Mouse (Mus musculus) gastrocnemius, adult 18-20 months (tissue): ENCODE data around the gene Dph7. TPM values are rescaled to one million over a fixed set of nuclear protein-coding genes. Genes with fewer than 3 reads are reported as not detected.

Source experiments
- DNase-seq: peaks from one replicate; pipeline ENCODE4 v3.0.0; 2021; ENCODE audit warnings: low spot score
- long read RNA-seq, 2 experiments: library from polyadenylated mRNA; stranded (forward); transcript quantifications; one replicate each; pipeline ENCODE4 v2.0.0; 2021
- total RNA-seq, 2 experiments: library from RNA; stranded (reverse); gene quantifications; 2 replicates each; pipeline ENCODE4 v1.2.3; 2021

The Dph7 gene
- total RNA-seq = 1 to 10 TPM; 2.7 to 3.8 TPM
- long read RNA-seq, experiment 1, partial matches to known transcripts = 0 of 8 reads
- long read RNA-seq, experiment 1, other reads (novel, unspliced or antisense) = 6 of 8 reads
- long read RNA-seq, experiment 2, partial matches to known transcripts = 1 of 4 reads
- long read RNA-seq, experiment 2, other reads (novel, unspliced or antisense) = 1 of 4 reads

DNA sequence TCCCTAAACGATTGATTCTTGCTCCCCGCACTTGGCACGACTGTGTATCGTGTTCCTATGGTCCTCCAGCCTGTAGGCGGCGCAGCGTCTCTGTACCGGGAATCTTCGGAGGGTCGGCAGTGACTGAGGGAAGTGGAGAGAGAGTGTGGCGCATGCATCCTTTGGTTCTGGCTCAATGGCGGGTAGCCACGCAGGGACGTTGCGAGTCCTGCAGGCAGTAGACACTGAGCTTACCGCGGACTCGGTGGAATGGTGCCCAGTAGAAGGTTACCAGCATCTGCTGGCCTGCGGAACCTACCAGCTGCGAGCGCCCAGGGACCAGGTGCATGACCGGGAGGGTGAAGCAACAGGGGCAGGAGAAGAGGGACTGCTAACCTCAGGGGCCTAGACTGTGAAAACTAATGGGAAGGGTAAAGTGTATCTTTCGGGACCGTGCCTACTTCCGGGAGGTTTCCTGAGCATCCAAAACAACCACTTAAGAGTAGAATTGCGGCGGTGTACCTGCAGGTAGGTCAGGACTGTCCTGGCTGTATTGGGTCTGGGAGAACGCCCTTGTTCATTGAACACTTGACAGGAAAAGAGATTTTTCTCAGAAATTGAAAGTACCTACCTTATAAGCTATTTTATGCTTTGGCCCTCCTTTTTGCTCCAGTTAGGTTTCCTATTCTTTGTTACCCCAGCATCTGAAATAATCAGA is at the start of gene Dph7:
Dph7 (plus strand) TSS at position 97 of the 697 bp plus-strand sequence.
- DNase-seq = peak; percentile 84

DNA sequence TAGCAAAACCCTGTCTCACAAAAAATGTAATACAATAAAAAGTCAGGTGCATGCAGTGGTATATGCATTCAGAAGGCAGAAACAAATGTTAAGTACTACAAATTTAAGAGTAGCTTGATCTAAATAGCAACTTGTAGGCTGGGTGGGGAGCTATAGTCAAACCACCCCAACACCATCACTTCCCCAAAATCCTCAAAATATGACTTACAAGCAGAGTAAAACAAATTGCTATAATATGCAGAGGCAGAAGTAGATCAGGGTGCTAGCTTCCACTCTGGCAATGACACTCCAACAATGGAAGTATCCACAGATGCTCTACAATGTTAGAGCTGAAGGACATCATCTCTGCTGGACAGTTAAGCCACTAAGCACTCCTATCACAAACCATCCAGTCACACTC is 49.6 kb upstream of the Dph7 start:
- no peak for DNase-seq

DNA sequence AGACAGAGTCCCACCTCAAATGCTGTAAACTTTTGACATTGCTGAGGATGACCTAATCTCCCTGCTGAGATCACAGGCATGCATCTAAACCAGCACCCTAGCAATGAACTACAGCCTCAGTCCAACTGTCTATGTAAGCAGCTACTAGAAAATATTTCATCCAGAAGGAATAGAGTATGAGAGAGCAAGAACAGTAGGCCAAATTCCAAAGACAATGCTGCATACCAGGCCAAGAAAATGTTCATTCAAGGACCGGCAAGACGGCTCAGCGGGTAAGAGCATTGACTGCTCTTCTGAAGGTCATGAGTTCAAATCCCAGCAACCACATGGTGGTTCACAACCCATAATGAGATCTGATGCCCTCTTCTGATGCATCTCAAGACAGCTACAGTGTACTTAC is 47.4 kb upstream of the Dph7 start:
- no peak for DNase-seq

DNA sequence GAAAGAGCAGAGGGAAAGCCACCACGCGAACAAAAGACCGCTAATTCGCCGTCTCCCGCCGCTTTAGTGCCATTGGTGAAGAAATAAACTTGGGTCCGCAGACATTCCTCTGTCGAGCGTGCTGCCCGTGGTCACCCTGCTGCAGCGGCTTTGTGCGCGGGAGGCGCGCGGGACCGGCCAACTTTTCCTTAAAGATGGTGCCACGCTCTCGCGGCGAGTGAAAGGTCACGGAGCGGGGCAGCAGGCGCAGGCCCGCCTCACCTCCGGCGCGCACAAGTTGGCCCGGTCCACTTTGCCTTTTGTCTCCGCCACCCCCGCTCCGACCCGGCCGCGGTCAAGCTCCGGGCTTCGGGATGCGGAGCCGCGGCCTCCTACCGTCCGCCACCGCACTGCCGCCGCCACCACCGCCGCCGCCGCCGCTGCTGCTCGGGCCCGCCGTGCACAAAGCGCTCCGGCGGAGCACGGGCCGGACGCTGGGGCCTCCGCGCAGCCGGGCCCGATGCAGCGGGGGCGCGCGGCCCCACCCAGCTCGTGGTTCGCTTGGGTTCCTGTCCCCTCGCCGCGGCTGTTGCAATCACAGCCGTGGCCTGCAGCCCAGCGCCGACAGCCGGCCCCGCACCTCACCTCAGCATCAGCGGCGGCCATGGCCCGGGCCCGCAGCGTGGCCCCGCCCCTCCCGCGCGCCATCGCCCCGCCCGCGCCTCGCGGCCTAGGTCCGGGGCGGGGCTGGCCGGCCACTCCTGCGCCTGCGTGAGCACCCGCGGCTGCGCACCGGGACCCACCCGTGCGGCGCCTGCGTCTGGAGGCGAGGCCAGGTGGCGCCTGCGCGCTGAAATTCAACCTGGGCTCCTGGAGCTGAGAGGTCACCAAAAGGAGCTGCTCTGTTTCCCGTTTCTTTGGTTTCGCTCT is 43.0 kb upstream of the Dph7 start, which contains the start of gene Ehmt1:
Ehmt1 (minus strand) TSS at position 685 of the 909 bp plus-strand sequence.
- DNase-seq = peak; percentile 93

DNA sequence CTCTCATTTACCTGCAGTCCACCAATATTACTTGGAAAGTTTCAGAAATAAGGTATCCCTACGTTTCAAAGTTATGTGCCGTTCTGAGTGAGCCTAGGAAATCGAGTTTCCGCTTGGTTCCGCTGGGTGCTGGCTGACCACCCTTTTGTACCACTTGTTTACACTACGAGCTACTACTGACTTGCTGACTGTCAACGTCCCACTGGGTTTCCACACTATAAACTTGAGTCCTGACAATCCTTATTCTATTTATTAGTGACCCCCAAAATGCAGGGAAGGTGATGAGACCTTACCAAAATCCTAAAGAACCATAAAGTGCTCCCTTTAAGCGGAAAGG is 42.4 kb upstream of the Dph7 start:
- no peak for DNase-seq

DNA sequence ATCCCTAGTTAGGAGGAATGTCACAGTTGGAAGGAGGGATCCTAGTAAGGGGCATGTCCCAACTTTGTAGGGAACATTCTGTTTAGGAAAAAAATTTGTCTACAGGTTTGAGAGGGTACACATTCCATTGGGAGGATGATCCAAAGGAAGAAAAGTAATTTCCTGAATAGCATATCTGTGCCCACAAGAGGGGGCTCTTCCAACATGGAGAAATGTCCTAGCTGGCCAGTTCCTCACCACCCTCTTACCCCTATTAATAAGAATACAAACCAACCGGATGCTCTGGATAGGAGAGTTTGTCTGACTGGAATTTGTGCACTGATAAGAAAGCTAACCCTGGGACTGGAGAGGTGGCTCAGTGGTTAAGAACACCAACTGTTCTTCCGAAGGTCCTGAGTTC is 38.6 kb upstream of the Dph7 start:
- DNase-seq = no peak

DNA sequence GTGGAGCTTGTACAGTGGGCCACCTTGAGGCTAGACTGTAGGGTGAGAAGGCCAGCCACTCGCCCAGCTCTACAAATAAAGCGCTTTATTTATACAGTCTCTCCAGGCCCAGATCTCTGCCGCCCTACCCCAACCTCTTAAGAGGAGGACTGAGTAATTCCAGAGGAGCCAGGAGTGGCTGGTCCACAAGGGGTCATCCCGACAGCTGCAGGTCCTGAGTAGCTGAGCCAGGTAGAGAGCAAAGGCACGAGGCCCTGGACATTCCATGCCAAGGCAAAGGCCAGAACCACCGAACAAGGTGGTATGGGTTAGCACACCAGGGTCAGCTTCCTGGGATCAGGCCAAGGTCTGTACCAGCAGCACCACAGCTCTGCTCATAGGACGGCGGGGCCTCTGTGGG is 36.9 kb upstream of the Dph7 start:
- DNase-seq = no peak

DNA sequence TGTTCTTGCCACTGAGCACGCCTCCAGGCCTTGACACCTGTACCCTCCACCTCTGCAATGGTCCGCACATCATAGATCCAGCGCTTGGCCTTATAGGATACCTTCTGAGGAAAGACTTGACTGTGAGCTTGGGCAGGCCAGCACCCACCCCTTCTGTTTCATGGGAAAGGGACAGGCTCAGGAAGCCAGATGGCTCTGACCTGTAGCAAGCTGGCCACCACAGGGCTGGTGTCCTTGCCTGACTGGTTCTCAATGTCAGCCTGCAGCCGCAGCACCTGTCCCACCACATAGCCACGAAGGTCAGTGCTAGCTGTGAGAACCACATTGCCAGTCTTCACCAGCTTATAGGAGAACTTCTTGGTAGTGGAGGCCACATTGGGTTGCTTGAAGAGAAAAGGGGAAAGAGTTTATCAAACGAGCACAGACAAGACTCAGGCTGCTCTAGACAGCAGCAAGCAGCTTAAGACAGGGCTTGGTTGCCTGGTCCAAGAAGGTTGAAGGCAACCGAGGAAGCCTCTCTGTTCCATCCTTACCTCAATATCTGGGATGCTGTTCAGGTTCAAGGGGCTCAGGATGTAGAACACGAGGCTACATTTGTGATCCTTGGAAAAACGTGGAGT is 35.7 kb upstream of the Dph7 start:
- no peak for DNase-seq

DNA sequence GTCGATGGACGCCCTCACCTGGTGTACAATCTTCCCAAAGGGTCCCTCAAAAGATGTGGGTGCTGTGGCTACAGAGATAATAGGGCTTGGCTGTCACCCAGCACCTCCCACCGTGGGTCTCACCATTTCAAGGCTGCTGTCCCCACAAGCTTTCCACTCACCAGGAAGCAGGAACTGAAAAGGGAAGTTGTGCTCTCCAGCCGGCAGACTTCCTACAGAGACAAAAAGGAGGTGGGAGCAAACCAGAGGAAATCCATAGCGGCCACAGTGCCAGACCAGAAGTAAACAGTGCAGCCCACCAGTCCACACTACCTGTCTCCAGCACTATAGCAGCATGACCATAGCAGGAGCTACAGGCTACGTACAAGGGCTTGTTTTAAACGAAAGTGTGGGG is 35.2 kb upstream of the Dph7 start:
- DNase-seq = no peak

DNA sequence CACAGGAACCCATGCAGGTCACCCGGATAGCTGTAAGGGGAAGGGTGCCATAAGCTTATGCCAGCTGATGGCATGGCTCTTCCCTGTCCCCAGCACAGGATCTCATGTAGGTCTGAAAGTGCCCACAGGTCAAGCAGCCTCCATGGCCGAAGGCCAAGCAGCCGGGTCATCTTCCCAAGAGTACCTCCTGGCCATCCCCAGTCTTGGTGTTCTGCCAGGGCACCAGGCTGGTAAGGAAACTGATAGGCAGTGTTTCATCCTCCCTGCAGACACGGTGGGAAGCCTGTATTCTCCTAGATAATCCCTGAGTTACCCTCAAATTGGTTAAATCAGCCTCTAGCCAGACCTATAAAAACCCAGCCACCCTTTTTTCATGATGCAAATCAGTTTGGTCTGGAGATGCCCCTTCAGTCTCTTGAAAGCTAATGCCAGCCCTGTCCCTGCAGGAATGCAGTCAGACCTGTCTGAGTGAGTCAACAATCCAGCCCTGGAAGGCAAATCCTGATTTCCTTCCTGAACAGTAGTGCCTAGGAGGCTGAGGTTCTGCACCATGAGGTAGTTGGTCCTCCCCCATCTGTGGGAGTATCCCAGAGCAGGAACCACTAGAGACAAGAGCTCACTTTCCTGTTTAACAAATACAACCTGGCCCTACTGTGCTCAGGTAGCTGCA is 34.3 kb upstream of the Dph7 start:
- DNase-seq = peak; percentile 79

DNA sequence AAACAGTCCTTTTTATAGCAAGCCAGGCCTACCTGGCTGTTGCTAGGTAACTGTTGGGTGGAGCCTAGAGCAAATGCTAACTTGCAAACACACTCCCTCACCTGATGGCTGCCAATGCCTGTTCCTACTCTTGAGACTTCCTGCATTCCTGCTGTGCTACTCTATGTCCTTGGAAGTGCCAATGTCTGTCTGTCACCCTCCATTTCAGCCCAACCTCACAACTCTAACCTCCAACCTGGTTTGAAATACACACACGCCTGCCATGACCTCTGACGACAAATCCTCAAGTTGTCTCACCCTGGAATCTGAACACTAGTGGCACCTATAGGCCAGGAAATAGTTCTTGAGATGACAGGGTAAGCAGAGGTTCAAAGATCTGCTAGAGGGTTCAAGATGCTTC is 33.1 kb upstream of the Dph7 start:
- no peak for DNase-seq

DNA sequence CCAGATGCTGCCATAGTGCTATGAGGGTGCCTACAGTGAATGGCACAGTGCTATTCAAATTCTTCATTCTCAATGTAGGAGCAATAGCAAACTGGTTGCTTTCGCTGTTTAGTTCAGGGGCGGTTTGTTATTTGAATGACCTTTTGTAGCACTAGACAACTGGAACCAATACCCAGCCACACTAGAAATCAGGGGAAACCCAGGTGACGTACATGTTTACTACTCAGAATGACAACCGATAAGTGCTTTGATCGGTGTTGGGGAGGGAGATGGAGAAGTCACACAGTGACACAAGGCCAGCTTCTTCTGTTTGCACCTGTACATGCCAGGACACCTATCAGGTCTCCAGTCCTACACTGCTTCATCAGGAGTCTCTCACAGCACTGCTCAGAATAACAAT is 32.6 kb upstream of the Dph7 start:
- DNase-seq = no peak

DNA sequence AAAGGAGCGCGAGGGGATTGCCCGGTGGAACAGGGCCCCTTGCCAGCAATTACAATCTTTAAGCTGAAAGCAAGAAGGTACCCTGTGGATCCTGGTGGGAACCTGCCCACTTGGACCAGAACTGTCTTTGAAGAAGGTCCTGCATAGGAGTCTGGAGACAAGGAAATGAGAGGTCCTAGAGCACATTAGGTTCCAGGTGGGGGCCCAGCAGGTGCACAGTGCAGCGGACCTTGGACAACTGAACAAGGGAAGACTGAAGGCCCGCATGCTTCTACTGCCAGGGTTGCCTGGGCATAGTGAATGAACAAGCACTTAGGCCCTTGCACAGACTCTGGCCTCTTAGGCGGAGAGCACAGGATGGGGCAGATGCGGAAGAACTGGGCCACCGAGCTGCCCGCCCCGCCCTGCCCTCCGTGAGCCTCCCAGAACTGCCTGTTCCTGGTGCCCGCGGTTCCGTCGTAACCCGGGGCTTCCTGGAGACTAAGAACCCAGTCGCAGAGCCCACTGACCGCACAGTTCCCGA is 27.7 kb upstream of the Dph7 start:
- no peak for DNase-seq

DNA sequence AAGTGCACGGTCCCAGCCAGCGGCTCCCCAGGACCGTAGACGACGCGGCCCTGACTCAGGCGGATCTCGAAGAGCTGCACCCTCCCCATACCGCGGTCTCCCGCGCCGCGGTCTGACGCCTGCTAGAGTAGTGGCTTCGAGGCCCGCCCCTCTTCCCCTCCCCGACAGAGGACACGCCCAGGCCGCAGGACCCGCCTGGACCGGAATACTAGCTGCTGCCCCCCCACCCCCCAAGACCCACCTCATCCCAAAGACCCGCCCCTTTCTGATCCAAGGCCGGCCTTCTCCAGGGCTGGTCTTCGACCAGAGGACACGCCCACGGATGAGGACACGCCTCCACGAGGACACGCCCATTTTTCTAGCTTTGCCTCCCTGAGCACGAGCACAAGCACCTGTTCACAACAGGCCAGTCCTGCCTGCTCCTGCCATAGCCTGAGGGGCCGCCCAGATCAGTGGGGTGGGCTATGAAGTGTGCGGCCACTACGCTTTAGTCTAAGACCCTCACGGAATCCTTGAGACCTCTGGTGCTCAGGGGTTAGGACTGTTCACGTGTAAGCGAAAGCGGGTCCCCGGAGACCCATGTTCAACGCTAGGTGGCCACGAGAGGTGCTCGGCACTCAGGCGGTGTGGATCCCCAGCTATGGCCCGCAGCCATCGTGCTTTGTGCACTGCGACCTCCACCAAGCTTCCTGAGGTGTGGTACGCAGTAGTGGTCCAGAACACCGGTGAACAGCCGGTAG is 27.0 kb upstream of the Dph7 start, which contains the start of gene Arrdc1:
Arrdc1 (minus strand) TSS at position 196 of the 740 bp plus-strand sequence.
- DNase-seq = peak; percentile 94

DNA sequence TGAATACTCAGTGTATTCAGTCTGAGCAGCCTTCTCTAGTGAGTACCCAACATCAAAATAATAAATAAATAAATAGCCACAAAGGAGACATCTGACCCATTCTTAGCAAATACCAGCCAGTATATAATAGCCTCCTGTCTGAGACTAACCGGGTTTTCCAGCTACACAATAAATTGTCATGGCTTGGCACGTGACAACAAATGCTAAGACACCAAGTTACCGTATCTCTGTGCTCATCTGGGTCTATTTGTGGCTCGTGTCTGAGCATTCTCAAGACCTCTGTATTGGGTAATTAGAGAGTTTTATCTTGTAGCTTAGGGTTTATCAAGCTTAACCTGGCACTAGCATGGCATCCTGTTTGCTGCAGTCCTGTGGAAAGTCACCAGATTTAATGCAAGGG is 20.1 kb upstream of the Dph7 start:
- DNase-seq = no peak

DNA sequence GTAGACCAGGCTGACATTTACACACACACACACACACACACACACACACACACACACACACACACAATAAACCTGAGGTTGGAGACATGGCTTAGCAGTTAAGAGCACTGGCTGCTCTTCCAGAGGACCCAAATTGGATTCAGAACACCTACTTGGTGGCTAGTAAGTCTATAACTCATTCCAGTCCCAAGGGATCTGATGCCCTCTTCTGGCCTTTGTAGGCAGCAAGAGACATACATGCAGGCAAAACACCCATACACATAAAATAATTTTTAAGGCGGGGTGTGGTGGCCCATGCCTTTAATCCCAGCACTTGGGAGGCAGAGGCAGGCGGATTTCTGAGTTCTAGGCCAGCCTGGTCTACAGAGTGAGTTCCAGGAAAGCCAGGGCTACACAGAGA is 17.9 kb upstream of the Dph7 start:
- peak; percentile 45 for DNase-seq

DNA sequence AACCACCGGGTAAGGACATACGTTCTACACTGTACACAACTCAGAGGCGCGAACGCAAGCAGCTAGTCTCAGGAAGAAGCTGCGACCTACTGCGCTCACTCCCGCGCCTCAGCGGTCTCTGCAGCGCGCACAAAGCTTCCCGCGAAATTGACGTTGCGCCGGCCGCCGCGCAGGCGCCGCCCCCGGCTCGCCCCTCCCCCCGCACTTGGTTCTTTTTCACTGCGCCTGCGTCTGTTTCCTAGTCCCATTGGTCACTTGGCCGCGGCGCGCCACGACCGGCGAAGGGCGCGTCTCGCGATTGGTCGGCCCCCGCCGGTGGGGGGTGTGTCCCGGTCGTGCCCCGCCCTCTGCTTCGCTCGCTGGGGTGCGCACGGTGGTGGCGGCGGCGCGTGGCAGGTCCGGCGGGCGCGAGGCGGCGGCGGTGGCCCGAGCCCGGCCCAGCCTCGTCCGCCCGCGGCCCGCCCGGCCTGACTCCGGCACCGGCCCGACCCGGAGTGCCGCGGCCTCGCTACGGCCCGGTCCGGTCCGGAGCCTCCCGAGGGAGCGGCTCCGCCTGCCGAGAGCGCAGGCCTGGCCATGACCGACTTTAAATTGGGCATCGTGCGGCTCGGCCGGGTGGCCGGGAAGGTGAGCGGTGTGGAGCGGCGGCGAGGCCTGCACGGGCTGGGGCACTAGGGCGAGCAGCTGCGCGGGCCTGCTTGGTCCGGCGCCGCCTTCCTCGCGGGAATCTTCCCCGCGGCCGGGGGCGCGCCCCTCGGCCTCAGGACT is 12.6 kb upstream of the Dph7 start, which contains the start of gene Zmynd19:
Zmynd19 (plus strand) TSS at position 372 of the 768 bp plus-strand sequence.
- peak; percentile 98 for DNase-seq

DNA sequence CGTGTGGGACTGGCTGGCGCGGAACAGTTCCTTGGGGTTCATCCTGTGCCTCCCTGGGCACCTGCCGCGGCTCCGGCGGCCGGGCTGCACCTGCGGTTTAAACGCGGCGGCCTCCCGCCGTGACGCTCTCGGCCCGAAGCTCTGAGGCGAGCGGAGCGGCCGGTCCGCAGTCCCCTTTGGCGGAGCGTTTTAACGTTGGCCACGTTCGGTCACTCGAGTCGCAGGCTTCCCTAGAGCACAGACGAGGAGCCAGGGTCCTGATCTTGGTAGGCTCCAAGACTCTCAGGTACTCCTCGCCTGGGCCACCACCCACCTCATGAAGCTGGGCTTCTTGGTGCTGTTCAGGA is 12.0 kb upstream of the Dph7 start:
- DNase-seq = no peak

DNA sequence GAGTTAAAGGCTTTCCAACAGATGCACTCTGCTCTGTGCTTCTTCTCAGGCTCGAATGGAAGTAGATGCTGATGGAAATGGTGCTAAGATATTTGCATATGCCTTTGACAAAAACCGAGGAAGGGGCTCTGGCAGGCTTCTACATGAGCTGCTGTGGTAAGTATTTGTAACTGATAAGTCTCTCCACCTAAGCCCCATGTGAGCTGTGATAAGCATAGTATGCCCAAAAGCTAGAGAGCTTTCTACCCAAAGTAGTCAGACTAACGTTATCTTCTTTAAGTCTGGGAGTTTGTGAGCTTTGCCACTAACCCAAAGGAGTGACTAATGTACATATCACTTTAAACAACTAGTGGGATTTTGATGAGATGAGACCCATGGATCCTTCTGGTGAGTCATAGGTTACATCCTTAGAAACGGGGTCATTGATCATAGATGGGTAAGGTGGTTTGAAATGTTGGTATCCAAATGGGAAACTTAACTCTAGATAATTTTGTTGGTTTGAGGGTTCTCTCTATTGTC is 9.6 kb upstream of the Dph7 start:
- no peak for DNase-seq
